Mouse (Mus musculus) bone marrow, adult 2 months (tissue): ENCODE measurements around the gene Tac4.

Source experiments
- CTCF ChIP-seq: fragments of 200-500 bp; IDR thresholded peaks from 2 replicates; pipeline ENCODE4 v1.5.1; 2011; ENCODE audit warnings: low read length, control low read depth; ENCODE audit not compliant: control insufficient read depth, insufficient read depth
- POLR2A ChIP-seq: fragments of 200-500 bp; IDR thresholded peaks from 2 replicates; pipeline ENCODE4 v1.6.1; 2011; ENCODE audit warnings: low read depth, mild to moderate bottlenecking, control low read depth, low read length, borderline replicate concordance; ENCODE audit not compliant: control insufficient read depth

GRCm38 (mm10) chr11:95261178-95261751, at the start of gene Tac4:
- TF ChIP-seq POLR2A (no peak), CTCF (no peak)
